Mouse (Mus musculus) E14TG2a.4 (cell line): ENCODE data around the gene Vim.

Experiments
- CTCF ChIP-seq: conservative IDR thresholded peaks from 2 replicates; pipeline ENCODE4 v1.5.1; 2014; ENCODE audit warnings: low read length
- NANOG ChIP-seq: IDR thresholded peaks from 2 replicates; pipeline ENCODE4 v1.6.1; 2014; ENCODE audit warnings: borderline replicate concordance, low read length, mixed read lengths
- POU5F1 ChIP-seq: IDR thresholded peaks from 2 replicates; pipeline ENCODE4 v1.6.1; 2014; ENCODE audit warnings: low read length, borderline replicate concordance

- TF ChIP-seq CTCF (no peak), POU5F1 (no peak), NANOG (no peak)
Observed at GRCm38 (mm10) chr2:13556239-13556638, 17.5 kb upstream of the Vim start.
